Mouse (Mus musculus) right cerebral cortex, adult 18-20 months (tissue): ENCODE measurements around the gene Caskin1.

Experiments
- DNase-seq: peaks from one replicate; pipeline ENCODE4 v3.0.0; 2022; ENCODE audit warnings: mixed read lengths

Caskin1 gene

GRCm38 (mm10) chr17:24472512-24472911 lies 15.9 kb upstream of the Caskin1 start:
- DNase-seq: no peak

GRCm38 (mm10) chr17:24473612-24474275 lies 14.7 kb upstream of the Caskin1 start, which contains the start of gene Bricd5:
Gene Bricd5 (plus strand): TSS chr17:24473884.
- no peak for DNase-seq

GRCm38 (mm10) chr17:24474557-24474956 lies 13.8 kb upstream of the Caskin1 start:
- DNase-seq: peak; percentile 58

- no peak for DNase-seq
Measured at GRCm38 (mm10) chr17:24475586-24475985, 12.8 kb upstream of the Caskin1 start.

GRCm38 (mm10) chr17:24476022-24476776 lies 12.2 kb upstream of the Caskin1 start:
- no peak for DNase-seq

GRCm38 (mm10) chr17:24477053-24477984 lies 11.1 kb upstream of the Caskin1 start:
- no peak for DNase-seq

- no peak for DNase-seq
Measured at GRCm38 (mm10) chr17:24477985-24478600, 10.3 kb upstream of the Caskin1 start.

- peak; percentile 97 for DNase-seq
Measured at GRCm38 (mm10) chr17:24478663-24479380, 9.6 kb upstream of the Caskin1 start, which contains the start of gene Mlst8. Gene Mlst8 (minus strand): TSS chr17:24479078.

- DNase-seq: no peak
Measured at GRCm38 (mm10) chr17:24479431-24479830, 9.0 kb upstream of the Caskin1 start.

- DNase-seq: no peak
Measured at GRCm38 (mm10) chr17:24480201-24480826, 8.1 kb upstream of the Caskin1 start.

- DNase-seq: no peak
Measured at GRCm38 (mm10) chr17:24481027-24481815, 7.2 kb upstream of the Caskin1 start.

GRCm38 (mm10) chr17:24483495-24483894 lies 4.9 kb upstream of the Caskin1 start:
- no peak for DNase-seq

- peak; percentile 55 for DNase-seq
Measured at GRCm38 (mm10) chr17:24485090-24485860, 3.1 kb upstream of the Caskin1 start.

GRCm38 (mm10) chr17:24488662-24489264 lies 362 bp downstream of the Caskin1 start:
- DNase-seq: peak; percentile 49

- DNase-seq: no peak
Measured at GRCm38 (mm10) chr17:24489265-24490030, 1.0 kb downstream of the Caskin1 start.

GRCm38 (mm10) chr17:24490399-24490798 lies 2.0 kb downstream of the Caskin1 start:
- peak; percentile 50 for DNase-seq

GRCm38 (mm10) chr17:24494627-24495335 lies 6.4 kb downstream of the Caskin1 start:
- peak; percentile 58 for DNase-seq

GRCm38 (mm10) chr17:24495443-24495842 lies 7.0 kb downstream of the Caskin1 start:
- DNase-seq: peak; percentile 81
